Mouse (Mus musculus): ENCODE data around the gene Otop2.

Otop2 gene

DNA sequence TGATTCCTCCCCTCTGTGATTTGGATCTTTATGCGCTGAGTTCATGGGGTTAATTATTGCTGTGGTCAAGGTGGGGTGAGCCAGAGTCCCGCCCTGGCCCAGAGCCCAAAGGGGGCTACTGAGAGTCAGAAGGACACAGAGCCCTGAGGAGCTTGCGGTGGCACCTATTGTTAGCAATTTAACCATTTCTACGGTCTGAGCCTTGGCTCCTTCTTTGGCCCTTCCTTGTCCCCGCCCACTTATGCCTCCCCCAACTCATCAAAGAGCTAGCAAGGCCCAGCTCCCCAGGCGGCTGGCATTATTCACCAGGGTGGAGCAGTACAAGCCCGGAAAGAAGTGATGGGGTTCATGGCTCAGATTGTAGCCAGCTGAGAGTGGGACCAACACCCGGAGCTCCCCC lies at the start of gene Otop2:
Gene Otop2, plus strand, starts transcription at position 301 of the 400 bp plus-strand sequence.
- in situ Hi-C loops (cut with MboI; ENCODE audit: low pct_unique_long_range_greater_than_20kb in 1 of 2, low sequenced_read_pairs in 2 of 2, unreplicated experiment in 1 of 2) = no loop called here

DNA sequence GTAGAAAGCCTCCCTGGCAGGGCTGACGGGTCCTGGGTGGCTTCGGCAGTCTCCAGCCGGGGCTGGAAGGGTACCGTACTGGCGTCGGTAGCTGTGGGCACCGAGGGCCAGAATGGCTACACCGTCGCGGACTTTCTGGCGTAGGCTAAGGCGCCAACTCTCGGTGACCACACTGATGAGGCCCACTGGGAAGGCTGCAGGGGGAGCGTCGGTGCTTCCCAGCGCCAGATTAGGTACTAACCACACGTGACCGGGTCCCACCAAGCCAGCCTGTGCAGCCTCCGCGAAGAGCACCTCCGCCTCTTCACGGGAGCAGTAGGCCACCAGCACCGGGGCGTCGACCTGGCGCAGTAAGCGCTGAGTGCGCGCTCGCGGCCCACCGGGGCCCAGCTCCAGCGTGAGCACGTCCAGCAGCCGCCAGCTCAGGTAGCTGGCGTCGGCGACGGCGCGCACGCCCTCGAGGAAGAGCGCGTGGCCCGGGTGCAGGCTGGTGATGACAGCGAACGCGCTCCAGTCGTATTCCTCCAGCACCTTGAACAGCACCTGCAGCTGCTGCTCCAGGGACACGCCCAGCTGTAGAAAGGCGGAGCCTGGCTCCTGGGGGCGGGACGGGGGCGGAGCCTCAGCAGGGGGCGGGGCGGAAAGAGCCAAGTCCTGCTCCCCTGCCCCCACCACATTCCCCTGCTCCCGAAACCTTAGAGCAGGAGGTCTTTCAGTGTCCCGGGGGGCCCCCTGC lies 49.0 kb upstream of the Otop2 start:
- in situ Hi-C loops (cut with MboI; ENCODE audit: low pct_unique_long_range_greater_than_20kb in 1 of 2, low sequenced_read_pairs in 2 of 2, unreplicated experiment in 1 of 2) = loop anchor here in 1 of 2 experiments (25.0 kb wide), 1 partner anchor 96 kb away; the partner anchor contains the start of gene Slc9a3r1

DNA sequence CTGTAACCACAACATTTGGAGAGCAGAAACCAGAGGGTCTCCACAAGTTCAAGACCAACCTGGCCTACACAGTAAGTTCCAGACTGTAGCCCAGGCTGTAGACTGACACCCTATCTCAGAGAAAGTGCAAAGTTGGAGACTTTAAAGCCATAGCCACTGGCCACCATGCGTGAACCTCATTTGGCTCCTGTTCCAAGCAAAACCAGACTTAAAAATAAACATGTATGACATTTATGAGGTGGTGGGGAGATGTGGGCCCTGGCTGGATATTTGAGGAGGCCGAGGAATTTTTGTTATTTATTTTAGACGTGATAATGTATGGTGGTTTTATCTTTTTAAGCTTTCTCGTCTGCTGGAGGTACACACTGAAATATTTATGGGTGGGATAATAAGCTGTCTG lies 47.8 kb upstream of the Otop2 start:
- in situ Hi-C loops (cut with MboI; ENCODE audit: low pct_unique_long_range_greater_than_20kb in 1 of 2, low sequenced_read_pairs in 2 of 2, unreplicated experiment in 1 of 2) = loop anchor here in 1 of 2 experiments (25.0 kb wide), 1 partner anchor 97 kb away; the partner anchor contains the start of gene Slc9a3r1

DNA sequence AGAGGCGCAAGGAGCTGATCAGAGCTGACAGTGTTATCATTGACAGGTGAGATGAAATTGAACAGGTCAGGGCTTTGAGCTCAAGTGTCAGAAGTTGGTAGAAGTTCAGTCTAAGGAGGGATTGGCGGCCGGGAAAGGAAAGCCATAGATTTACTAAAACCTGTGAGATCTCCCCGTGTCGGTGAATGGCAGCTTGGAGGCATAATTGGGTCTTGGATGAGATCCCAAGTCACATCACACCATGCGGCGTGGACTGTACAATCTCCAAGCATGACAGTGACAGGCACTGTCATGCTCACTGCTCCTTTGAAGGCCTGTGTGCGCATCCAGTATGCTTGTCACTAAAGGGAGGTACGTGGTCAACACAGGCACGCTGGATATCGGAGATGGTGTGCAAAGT lies 44.0 kb upstream of the Otop2 start:
- in situ Hi-C loops (cut with MboI; ENCODE audit: low pct_unique_long_range_greater_than_20kb in 1 of 2, low sequenced_read_pairs in 2 of 2, unreplicated experiment in 1 of 2) = loop anchor here (5.0 to 25.0 kb wide), 2 partner anchors 56 to 101 kb away; partner anchors contain the start of gene Slc9a3r1 (in 1 of the 2)

DNA sequence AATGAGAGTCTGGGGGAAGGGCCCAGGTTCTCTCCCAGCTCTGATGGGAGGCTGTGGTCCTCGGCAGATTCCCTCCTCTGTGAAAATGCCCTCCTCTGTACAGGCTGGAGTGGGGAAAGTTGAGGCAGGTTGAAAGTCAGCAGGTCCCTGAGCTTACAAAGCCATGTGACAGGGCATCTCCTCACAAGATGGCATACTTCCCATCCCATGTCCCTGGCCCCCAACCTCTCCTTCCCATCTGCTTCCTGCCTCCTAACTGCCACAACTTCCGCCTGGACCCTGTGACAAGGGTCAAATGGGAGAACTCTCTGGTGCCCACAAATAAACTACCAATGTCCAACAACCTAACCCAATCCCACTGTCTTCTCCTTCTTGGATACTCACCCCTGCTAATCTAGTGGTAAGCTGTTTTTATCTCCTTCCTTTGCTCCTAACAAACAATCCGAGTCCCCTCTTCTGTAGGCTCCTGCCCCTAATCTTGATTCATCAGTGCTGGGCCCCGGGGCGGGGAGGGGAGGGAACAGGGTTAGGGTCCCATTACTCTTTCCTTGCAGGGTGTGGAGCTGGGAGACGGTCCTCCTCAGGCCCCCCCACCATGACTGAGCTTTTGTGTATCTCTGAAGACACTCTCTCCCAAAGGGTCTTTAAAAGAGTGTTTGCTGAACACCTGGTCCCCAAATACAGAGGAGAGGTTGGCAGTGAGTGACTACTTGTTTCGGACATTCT lies 42.7 kb upstream of the Otop2 start:
- in situ Hi-C loops (cut with MboI; ENCODE audit: low pct_unique_long_range_greater_than_20kb in 1 of 2, low sequenced_read_pairs in 2 of 2, unreplicated experiment in 1 of 2) = loop anchor here (5.0 to 25.0 kb wide), 2 partner anchors 57 to 102 kb away; partner anchors contain the start of gene Slc9a3r1 (in 1 of the 2)

DNA sequence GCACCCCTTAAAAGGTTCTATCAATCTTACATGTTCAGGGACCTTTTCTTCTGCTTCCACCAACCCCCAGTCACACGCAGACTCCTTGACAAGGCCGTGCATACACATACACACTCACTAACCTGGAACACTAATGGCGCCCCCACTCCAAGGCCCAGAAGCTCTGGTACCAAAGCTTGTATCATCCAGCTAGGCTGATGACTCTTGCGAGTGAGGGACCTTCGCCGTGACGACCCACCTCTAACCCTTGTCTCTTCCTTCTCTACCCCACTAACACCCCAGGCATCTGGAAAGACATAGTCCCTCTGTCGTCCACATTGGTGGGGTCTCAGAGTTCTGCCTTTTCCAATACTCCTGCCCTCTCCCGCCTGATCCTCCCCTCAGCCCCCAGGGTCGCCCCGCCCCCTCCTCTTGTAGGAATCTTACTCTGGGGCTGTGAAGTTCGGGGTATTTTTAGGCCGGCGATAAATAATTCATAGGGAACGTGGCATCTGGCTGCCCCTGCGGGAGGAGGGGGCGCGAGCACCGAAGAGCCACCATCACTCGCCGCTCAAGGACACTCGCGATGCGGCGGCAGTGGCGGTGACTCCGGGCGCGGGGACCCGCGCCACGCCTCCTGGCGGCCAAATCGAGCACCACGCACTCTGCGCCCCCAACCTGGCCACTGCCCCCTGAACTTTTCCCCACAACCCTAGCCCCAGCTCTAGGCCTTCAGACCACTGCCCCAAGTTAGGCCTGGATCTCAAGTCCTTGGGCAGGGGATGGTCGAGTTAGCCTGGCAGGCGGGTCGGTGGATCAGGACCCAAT lies 41.9 kb upstream of the Otop2 start:
- in situ Hi-C loops (cut with MboI; ENCODE audit: low pct_unique_long_range_greater_than_20kb in 1 of 2, low sequenced_read_pairs in 2 of 2, unreplicated experiment in 1 of 2) = loop anchor here (5.0 to 25.0 kb wide), 2 partner anchors 58 to 103 kb away; partner anchors contain the start of gene Slc9a3r1 (in 1 of the 2)

DNA sequence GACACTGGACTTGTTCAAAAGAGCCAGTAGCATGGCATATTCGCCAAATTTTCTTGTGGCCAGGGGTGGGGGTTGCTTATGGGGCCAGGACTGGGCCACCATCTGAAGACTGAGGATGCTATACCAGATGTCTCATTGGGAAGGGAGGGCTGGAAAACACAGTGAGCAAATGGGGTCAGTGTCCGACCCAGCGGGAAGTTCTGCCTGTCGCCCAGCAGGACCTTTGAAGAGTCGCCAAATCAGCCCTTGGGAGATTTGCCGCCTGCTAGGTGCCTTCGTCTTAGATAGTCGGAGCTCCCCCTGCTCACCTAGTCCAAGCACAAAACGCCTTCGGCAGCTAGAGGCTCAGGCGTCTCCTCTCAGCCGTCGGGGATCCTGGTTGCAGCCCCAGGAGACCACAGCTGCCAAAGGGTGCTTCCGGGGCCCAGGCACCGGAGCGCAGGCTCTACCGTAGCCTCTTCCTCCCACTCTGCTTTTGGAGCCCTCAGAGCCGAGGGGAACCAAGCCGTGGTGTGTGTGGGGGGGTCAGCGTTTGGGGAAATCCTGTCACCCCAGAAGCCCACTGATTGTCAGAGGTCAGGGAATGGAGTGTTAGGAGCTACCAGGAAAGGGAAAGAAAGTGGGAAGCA lies 41.1 kb upstream of the Otop2 start:
- in situ Hi-C loops (cut with MboI; ENCODE audit: low pct_unique_long_range_greater_than_20kb in 1 of 2, low sequenced_read_pairs in 2 of 2, unreplicated experiment in 1 of 2) = loop anchor here in 1 of 2 experiments (25.0 kb wide), 1 partner anchor 104 kb away; the partner anchor contains the start of gene Slc9a3r1

DNA sequence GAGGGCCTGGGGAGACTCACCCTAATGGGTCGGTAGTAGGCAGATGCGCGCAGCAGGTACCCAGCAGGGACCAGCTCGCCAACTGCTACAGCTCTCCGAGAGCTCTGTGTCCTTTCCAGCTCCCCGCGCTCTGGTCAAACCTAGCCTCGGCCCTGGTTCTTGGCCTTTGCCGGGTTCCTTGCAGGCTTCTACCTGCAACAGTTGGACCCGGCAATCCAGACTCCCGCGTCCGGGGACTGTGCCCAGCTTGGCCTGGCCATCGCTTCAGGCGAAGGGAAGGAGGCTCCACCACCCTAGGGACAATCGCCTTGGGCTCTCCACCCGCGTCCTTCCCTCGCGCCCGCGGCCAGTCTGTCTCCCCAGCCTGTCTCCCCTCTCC lies 40.6 kb upstream of the Otop2 start:
- in situ Hi-C loops (cut with MboI; ENCODE audit: low pct_unique_long_range_greater_than_20kb in 1 of 2, low sequenced_read_pairs in 2 of 2, unreplicated experiment in 1 of 2) = loop anchor here in 1 of 2 experiments (25.0 kb wide), 1 partner anchor 104 kb away; the partner anchor contains the start of gene Slc9a3r1

DNA sequence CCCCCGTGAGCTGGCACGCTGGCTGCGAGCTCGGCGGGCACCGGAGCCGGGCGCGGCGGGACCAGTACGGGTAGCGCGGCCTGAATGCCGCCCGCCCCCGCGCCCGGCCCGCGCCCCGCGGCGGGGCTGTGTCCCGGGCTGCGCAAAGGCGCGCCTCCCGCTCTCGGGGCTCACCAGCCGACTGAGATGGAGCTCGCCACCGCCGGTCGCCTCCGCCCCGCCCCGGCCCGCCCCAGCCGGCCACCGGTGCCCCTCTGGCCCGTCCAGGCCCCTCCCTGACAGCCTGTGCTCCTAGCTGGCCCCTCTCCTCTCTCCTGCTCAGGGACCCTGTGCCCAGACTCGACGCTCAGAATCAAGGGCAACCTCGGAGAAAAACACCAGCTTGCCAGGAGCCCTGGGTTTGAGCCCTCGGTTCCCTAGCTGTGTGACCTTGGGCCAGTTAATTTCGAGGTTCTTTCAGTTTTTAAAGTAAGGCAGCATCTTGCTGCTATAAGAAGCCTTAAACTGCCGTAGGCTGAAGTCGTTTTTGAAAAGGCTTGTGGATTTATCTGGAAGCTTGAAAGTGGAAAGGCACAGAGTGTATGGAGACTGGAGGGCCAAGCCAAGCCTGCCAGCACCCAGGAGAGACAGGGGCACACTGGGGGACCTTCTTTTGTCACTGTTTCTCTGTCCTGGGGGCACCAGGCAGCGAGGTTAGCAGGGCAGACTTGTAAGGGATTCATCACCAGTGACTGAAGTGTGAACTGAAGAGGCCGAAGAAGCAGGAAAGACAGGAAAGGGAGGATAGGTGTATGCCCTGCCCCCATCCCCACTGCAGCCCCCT lies 39.7 kb upstream of the Otop2 start, which contains the start of gene Grin2c:
Gene Grin2c, minus strand, starts transcription at position 183 of the 823 bp plus-strand sequence.
- in situ Hi-C loops (cut with MboI; ENCODE audit: low pct_unique_long_range_greater_than_20kb in 1 of 2, low sequenced_read_pairs in 2 of 2, unreplicated experiment in 1 of 2) = loop anchor here in 1 of 2 experiments (25.0 kb wide), 1 partner anchor 105 kb away; the partner anchor contains the start of gene Slc9a3r1

DNA sequence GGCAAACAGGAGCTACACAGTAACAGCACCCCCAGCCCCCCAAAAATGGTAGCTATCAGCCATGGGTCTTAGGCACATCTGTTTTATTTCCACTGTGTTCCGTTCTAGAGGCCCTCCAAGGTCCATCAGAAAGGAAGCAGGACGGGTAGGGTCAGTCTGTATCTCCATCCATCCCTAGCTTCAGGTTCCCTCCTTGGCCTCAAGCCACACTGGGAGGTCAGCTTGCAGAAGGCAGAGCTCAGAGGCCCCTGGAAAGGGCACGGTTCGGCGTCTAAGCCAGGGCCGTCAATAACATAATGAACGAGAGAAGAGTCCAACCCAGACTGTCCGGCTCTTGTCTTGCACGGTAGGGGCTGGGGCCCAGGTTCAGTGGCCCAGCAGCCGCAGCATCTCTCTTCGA lies 39.0 kb upstream of the Otop2 start:
- in situ Hi-C loops (cut with MboI; ENCODE audit: low pct_unique_long_range_greater_than_20kb in 1 of 2, low sequenced_read_pairs in 2 of 2, unreplicated experiment in 1 of 2) = loop anchor here in 1 of 2 experiments (25.0 kb wide), 1 partner anchor 106 kb away; the partner anchor contains the start of gene Slc9a3r1

DNA sequence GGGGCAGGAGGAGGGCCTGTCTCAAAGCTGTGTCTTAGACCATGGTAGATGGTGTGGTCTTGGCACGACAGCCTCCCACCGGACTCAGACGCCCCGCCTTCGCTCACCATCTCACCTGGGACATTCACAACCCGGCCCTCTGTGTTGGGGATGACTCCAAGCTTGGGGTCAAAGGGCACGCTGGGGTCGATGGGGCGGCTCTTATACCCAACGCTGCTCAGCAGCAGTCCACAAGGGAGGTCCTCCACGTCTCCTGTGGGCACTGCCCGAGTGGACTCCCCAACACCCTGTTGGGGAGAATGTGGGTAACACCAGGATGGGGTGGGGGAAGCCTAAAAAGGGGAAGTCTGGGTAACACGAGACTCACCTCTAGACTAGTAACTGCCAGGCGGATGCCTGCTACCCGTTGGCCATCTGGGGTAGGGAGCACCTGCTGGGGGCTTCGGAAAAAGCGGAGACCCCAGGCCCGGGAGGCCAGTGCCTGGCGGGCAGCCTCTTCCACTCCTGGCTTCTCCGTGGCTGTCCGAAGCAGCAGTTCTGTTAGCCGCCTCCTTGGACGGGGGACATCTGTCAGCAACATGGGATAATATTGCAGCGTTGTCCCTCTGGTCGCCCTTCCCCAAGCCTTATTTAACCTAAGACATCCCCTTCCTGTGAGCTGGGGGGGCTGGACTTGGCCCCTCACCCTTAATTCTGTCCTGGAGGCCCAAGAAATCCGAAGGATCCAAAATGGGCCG lies 37.5 kb upstream of the Otop2 start:
- in situ Hi-C loops (cut with MboI; ENCODE audit: low pct_unique_long_range_greater_than_20kb in 1 of 2, low sequenced_read_pairs in 2 of 2, unreplicated experiment in 1 of 2) = loop anchor here (5.0 to 25.0 kb wide), 3 partner anchors 67 to 175 kb away; partner anchors contain the start of genes Rab37 (in 1 of the 2) and Slc9a3r1 (in 1 of the 2)

DNA sequence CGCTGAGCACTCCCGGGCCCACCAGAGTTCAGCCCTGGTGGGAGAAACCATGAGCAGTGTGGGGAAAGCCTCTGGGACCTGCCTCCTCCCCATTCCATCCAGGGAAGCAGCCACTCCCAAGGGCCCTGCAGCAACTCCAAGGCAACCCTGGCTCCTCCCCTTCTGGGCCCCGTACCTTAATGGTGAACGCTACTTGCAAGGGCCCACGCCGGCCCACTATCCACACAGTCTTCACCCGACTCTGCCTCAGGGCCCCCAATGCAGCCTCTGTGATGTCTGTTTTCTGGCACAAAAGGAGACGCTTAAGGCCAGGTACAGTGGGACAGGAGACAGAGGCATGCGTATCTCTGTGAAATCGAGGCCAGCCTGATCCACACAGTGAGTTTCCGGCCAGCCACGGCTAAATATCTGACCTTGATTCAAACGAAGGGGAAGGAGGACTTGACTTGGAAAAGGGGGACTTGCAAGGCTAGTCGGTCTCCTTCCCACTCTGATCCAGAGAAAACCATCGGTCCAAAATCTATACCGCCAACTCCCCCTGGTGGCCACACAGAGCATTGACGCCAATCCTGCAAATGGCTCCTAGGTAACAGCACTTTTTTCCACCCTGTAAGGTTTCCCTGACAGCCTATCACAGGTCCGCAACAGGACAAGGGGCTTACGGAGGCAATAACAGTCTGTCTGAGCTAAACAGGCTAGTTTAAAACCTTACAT lies 36.7 kb upstream of the Otop2 start:
- in situ Hi-C loops (cut with MboI; ENCODE audit: low pct_unique_long_range_greater_than_20kb in 1 of 2, low sequenced_read_pairs in 2 of 2, unreplicated experiment in 1 of 2) = loop anchor here (5.0 to 25.0 kb wide), 3 partner anchors 68 to 176 kb away; partner anchors contain the start of genes Rab37 (in 1 of the 2) and Slc9a3r1 (in 1 of the 2)

DNA sequence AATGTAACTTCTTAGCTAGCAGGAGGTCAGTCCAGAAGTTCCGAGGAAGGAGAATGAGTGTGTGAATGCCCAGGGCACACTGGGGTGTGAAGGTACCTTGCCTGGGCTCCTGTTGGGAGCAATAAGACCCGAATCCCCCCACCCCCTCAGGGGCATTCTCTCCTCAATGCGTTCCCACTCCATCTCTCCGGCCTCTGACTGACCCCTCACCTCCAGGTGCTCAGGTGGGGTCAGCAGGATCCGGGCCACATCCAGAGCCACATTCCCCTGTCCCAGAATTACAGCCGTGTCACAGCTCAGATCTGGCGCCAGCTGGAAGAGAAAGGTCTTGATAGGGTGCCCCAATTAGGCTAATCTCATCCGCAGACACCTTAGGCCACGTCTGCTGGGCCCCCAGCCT lies 35.9 kb upstream of the Otop2 start:
- in situ Hi-C loops (cut with MboI; ENCODE audit: low pct_unique_long_range_greater_than_20kb in 1 of 2, low sequenced_read_pairs in 2 of 2, unreplicated experiment in 1 of 2) = loop anchor here (5.0 to 25.0 kb wide), 3 partner anchors 69 to 176 kb away; partner anchors contain the start of genes Rab37 (in 1 of the 2) and Slc9a3r1 (in 1 of the 2)

DNA sequence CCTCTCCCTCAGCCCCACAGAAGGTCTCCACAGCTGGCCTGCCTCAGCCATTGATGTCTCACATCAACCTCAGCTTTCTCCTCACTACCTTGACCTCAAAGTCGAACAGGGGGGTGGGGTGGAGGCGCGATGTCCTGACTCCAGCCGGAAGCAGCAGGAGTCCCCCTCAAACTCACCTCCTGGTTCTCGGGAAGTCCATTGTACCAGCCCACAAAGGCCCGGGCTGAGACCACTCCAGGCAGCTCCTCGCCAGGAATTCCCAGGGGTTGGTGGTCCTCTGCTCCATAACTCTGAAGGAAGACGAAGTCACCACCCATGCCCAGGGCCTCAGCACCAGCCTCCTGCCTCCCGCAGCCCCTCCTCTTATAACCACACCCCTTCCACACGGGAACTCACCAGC lies 35.5 kb upstream of the Otop2 start:
- in situ Hi-C loops (cut with MboI; ENCODE audit: low pct_unique_long_range_greater_than_20kb in 1 of 2, low sequenced_read_pairs in 2 of 2, unreplicated experiment in 1 of 2) = loop anchor here (5.0 to 25.0 kb wide), 3 partner anchors 69 to 177 kb away; partner anchors contain the start of genes Rab37 (in 1 of the 2) and Slc9a3r1 (in 1 of the 2)

DNA sequence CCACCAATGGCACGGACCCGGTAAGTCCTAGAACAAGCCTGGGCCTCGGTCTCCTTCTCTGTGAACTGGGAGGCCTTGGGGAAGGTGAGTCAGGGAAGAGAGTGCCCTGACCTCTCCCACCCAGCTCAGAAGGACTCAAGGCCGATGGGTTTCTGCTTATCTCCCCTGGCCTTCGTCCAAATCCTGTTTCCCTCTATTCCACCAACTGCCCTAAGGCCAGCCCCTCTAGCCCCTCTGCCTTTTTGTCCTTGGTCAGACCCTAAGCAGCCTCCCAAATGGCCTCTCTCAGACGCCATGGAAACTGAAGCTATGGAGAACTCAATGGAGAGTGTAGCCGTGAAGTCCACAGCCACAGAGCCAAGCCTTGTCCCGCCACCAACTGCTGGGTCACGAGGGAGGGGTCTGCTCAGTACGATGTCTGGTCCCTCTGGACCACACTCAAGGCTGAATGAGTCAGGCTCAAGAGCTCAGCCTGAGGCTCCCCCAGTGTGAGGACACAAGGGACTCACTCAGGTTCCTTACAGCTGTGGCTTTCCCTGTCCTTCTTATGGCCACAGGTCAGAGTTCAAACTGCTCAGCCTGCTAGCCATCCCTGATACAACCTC lies 34.0 kb upstream of the Otop2 start:
- in situ Hi-C loops (cut with MboI; ENCODE audit: low pct_unique_long_range_greater_than_20kb in 1 of 2, low sequenced_read_pairs in 2 of 2, unreplicated experiment in 1 of 2) = loop anchor here (5.0 to 25.0 kb wide), 3 partner anchors 71 to 178 kb away; partner anchors contain the start of genes Rab37 (in 1 of the 2) and Slc9a3r1 (in 1 of the 2)

All from mouse embryonic stem cell (cell line).